Mouse (Mus musculus) adrenal gland (tissue): ENCODE measurements around the gene Zfp639.

ENCODE experiments used
- intact Hi-C: fragments of 180-260 bp; cut with DNase I; formaldehyde crosslinking; loops from one replicate; pipeline ENCODE4 v1.15.1; 2025
- long read RNA-seq, 2 experiments: library from polyadenylated mRNA; unstranded; transcript quantifications; one replicate each; pipeline ENCODE4 v2.0.0; 2020; ENCODE audit warnings: borderline replicate concordance in 1 of 2; ENCODE audit not compliant: insufficient replicate concordance in 1 of 2

Zfp639 gene
- long read RNA-seq, experiment 1, partial matches to known transcripts = 2 of 10 reads
- long read RNA-seq, experiment 1, other reads (novel, unspliced or antisense) = 4 of 10 reads
- long read RNA-seq, experiment 2, partial matches to known transcripts = 3 of 7 reads
- long read RNA-seq, experiment 2, other reads (novel, unspliced or antisense) = 2 of 7 reads

DNA sequence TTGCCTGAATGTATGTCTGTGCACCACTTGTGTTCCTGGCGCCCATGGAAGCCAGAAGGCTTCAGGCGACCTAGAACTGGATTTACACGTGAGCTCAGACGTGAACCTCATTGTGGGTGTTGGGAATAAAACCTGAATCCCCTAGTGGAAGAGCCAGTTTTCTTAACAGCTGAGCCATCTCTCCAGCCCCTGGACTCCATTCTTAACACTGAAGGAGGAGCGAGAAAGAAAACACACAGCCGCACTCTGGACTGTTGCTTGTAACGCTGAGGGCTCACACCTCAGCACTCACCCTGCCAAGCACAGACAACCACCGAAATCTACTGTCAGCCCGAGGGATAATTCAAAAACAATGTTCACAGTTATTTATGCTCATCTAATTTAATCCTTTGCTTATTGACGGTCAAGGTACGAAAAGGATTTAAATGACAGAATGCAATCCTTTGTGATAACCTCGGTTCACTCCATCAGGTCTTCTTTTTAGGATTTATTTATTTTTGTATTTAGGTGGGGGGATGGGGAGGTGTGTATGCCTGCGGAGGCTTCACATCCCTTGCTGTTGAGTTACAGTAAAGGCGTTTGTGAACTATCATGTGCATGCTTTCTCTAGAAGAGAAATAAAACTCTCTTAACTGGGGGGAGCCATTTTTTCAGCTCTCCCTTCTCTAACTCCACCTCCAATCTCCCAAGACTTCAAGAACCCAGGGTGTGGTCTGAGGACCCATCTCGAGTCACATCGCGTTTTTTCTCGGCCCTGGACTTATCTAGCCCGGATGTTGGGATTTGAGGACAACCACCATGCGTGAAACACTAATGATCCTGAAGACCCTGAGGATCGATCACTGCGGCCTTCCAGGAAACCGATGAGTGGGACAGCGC is at the start of gene Zfp639:
TSS of gene Zfp639 (plus strand) at position 764 of the 879 bp plus-strand sequence.
- intact Hi-C loops = loop anchor here (5.0 kb wide), 2 partner anchors 52 to 117 kb away; no protein-coding TSS in a partner anchor

DNA sequence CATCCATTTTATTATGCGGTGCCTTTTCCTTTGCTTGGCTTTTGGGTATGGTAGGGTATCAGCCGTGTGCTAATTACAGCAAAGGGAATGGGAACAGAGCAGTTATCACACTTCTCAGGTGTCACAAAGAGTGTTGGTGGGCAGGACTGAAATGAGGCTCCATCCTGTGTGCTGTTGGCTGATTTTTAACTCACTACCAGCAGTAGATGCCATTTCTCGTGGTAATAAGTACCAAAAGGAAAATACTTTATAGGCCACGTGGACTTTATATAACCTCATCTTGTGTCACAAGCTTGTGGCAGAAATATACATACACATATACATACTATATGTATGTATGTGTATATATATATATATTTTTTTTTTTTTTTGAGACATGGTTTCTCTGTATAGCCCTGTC is 42.7 kb upstream of the Zfp639 start:
- intact Hi-C loops = no loop called here

DNA sequence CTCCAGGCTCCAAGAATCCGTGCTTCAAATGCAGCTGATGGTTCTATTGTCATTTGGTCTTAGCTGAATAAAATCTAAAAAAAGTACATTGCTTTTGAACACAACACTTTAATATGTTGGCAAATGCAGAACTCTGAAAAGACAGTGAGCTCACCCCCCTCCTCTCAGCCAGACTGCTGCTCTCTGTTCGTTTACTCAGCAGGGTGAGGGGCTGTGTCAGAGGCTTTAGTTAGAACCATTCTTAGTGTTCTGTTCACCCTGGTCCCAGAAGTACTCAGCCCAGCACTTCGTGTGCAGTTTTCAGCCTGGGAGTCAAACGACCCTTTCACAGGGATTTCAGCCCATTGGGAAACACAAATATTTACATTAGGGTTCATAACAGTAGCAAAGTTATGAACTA is 41.6 kb upstream of the Zfp639 start:
- intact Hi-C loops = no loop called here

DNA sequence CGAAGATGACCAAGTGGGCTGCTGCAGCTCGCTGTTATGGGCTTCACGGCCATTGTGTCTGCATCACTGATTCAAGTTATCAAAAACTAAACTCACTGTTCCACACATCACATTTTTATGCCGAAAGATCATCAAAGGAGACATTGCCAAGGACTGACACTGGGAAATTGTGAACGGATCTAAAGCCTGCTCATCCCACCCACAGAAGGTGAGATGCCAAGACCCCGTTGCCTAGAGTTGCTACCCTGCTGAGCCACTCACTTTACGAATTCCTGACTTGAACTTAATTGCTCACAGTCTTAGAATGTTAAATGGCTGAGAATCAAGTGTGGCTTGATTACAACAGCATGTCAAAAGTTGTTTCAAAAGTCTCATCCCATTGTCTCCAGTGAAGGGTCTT is 39.6 kb upstream of the Zfp639 start:
- intact Hi-C loops = no loop called here

DNA sequence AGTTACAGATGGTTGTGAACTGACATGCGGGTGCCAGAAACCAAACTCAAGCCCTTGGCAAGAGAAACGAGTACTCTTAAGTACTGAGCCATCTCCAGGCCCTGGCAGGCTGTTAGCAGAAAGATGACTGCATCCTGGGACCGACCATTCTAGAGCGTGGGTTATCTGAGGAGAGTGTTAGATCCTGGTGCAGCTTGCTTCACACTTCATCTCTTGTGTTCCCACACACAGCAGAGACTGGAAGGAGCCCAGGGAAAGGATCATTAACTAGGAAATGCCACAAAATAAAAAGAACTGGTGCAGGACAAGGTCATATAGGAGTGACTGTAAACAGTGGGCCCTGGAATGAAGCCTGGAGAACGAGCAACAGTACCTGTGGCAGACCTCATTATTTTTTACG is 39.0 kb upstream of the Zfp639 start:
- intact Hi-C loops = no loop called here

DNA sequence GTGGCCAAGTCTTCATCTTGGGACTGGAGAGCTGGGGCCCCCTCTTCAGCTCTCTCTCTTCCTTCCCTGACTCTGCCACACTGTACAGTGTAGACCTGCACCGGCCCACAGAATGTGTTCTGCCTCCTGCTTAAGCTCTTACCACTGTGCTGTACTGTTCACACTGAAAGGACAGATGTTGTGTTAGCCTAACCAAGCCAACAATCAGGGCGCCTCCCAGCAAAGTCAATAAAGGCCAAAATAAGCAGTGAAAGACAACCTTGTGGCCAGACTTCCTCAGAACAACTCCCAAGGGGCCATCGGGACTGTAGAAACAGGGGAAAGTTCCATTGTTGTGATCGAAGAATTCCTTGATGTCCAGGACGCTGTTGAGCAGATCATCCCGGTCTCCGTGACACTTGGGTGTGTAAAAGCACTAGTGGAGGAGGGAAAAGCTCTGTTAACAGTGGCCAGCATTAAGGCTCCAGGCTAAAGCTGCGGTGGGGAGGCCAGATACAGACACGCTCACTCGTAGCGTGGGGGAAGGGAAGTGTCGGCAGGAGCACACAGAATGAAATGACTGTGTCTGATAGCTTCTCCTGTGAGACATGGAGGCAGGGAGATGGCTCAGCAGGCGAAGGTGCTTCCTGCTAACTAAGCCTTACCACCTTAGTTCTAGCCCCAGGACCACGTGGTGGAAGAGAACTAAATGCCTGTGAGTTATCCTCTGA is 37.7 kb upstream of the Zfp639 start:
- intact Hi-C loops = no loop called here

DNA sequence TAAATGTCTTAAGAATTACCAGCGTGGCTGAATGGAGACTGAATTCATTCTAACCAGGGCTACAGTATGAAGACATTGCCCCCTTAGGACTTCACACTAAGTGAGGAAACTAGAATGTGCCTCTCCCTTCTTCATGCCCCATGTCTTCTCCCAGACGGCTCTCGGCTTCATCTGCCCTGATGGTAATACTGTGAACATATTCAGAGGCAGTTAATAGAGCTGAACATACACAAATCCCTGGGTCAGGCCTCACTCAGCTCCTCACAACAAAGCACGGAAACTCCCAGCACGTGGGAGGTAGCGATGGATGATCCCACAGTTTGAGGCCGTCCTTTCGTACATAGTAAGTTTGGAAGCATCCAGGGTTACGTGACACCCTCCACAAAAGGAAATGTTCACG is 36.9 kb upstream of the Zfp639 start:
- intact Hi-C loops = no loop called here

DNA sequence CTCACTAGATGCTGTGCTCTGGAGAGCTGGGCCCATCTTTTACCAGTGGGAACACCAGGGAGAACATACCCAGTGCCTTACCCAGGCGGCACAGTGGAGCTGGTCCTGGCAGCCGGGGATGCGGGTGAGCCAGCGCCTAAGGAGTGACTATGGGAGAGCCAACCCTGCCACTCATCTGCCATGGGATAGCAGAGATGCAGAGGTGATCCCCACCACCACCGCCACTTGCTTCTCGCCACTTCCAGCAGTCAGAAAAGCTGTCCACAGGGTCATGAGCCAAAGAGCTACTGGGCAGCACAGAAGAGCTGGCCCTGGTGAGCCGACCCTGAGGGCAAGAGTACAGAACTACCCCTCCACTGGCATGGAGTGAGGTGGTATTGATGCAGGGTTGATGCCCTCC is 30.1 kb upstream of the Zfp639 start:
- intact Hi-C loops = no loop called here

DNA sequence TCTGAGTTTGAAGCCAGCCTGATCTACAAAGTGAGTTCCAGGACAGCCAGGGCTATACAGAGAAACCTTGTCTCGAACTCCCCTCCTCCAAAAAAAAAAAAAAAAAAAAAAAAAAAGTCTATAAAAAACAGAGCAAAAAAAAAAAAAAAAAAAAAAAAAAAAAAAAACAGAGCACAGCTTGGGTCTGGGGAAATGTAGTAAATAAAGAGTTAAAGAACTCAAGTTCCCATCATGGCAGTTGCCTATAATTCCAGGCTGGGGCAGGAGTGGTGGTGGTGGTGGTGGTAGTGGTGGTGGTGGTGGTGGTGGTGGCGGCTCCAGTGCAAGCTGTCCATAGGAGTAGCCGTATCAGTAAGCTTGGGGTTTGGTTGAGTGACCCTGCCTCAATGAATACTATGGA is 27.0 kb upstream of the Zfp639 start:
- intact Hi-C loops = no loop called here

DNA sequence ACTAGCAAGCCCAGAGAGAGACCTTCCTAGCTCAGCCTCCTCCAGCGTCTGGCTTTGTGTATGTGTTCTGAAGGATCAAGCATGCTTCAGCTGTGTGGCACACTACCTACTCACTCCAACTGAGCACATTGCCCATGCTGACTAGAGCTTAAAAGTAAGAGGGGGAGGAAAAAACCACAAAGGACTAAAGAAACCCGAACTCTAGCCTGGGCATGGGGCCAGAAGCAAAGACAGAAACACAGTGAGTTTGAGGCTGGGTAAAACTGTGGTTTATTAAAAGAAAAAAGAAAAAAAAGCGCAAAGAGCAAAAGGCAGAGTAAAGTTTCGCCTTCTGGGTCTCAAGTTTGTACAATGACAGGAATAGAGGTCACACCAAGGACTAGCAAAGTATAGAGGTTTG is 23.5 kb upstream of the Zfp639 start:
- intact Hi-C loops = no loop called here

DNA sequence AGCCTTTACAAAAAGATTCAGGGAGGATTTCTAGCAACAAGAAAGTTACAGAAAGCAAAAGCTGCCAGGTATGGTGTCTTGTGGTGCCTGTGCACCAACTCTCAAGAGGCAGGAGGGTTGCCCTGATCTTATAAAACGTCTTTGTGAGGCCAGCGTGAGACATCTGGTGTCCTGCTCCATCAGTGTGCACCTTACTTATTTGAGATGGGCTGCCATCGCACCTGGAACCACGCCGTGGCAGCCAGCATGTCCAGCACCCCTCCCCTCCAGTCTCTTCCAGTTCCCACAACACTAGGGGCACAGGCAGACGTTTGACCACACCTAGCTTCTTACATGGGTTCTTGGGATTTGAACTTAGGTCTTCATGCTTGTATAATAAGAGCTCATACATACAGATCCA is 21.9 kb upstream of the Zfp639 start:
- intact Hi-C loops = no loop called here

DNA sequence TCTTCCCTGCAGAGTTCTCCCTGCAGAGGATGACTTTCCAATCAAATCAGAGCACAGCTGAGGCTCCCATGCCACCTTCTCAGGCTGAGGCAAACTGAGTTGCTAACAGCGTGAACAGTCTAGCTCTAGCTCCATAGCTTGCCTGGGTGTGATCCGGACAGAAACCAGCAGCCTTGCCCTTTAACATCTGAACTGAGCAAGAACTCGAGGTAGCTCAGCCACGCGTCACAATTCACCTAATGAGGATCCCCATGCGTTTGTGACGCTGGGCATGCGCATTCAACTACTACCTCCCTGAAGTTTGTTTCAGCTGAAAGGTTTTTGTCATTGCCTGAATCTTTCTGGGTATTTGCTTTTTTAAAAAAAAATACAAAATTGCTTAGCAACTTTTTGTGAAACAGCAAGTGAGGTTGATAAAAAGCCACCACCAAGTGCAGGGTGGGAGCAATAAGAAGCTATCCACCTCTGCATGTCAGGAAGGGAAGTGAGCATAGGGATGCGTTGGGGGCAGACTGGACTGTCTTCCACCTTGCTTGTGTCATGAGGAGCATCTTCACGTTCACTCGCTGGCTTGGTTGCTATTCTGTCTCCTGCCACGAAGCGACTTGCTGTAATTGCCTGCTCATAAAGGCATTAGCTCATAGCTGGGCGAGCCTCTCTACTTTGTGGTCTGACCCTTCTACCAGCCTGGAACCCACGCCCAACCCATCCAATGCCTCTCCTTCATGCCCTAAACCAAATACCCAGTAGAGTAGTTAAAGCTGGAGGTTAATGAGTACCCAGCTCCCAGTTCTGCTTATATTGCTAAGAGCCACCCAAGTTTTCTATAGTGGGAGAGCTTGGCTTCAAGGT is 19.8 kb upstream of the Zfp639 start:
- intact Hi-C loops = no loop called here

DNA sequence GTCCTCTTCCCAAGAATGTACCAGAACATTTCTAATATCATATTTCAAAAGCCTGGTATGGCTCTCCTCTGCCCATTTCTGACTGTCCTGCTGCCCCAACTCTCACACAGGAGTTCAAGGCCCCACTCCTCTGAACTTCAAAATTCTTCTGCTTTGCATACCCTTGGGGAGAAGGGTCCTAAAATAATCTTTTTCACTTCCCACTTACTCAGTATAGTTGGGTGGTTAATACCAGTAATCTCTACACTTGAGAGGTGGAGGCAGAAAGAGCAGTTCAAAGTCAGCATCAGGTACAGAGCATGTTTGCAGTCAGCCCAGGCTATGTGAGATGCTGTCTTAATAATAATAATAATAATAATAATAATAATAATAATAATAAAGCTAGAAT is 19.1 kb upstream of the Zfp639 start:
- intact Hi-C loops = no loop called here

DNA sequence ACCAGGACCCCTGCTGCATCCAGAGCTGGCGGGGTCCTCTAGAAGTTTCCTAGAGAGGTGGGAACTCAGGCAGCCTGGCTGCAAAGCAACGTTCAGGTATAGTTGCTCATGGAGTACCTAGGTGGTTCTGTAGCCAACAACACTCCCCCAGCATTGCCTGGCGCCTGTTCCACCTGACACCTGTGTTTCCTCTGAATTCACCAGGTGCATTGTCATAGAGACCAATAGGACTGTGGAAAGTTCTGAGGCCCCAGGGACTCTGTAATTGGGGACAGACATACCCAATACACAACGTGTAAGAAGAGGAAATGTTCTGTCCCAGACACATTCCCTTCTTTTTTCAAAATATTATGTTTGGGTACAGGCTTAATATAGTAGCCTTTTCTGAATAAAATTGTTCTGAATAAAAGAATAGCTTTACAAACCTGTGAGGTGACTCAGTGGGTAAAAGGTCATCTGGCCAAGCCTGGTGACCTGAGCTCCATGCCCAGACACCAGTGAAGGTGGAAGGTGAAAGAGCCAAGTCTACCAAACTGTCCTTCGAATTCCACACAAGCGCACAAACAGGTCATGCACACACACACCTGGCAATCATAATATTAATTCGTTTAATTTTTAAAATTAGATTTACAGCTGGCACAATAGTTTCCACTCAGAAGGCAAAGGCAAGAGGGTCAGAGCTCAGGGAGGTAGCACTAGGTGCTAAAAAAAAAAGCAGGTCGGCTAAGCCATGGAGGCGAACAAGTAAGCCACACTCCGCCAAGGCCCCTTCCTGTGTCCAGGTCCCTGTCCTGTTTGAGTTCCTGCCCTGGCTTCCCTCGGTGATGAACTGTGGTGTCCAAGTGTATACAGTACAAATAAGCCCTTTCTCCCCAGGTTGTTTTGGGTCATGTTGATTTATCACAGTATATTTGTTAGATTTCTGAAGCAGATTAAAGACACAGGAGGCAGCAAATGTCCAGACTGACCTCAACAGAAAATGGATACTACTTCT is 17.7 kb upstream of the Zfp639 start, which contains the start of gene Kcnmb3:
TSS of gene Kcnmb3 (minus strand) at position 135 of the 994 bp plus-strand sequence.
- intact Hi-C loops = no loop called here

DNA sequence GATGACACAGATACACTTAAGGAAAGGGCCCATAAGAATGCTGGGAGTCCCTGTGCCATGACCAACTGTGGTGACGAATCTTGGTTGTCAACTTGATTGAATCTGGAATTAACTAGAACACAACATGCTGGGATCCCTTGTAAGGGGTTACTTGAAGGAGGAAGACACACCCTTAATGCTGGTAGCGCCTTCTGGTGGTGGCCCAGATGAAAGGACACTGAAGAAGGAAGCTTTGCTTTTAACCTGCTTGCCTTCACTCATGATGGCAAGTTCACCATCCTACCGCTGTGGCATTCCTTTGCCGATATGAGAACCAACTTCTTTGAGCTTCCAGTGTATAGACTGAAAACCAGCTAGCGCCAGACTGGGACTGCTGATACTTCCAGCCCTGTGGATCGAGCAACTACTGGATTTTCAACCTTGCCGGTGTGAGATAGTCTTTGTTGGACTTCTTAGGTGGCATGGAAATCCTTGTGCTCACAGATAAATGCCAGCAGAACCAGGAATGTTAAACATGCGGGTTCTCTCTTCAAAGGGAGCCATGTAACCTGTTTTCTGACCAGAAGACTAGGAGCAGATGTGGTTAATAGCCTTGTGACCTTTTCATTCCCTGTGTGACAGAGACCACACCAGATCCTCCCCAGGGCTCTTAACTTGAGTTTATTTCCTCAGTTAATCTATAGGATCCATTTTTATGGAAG is 15.5 kb upstream of the Zfp639 start:
- intact Hi-C loops = no loop called here

DNA sequence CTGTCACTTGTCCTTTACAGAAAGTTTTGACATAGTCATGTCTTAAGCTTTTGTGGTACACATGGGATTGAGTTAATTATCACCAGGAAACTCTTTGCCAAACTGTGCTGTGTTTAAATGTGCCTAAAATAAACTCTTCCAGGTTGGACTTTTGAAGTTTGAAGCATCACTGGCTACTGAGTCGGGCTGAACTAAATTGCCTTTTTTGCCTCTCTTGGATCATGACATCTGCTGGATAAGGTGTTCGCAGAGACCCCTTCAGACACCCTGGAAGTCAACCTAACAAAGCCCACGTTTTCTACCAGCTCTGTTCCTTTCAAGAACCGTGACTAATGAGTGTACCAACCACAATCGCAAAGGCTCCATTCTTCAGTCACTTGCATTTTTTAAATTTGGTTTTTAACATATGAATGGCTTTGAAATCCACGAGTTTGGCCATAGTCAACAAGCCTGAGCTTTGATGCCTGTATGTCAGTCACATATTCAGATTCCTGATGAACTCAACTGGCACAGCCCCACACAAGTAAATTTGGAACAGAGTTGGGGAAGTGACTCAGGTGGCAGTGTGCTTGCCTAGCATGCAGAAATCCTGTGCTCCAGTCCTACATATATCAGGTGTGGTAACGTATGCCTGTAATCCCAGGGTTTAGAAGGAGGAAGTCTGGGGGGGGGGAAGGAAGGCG is 14.8 kb upstream of the Zfp639 start:
- intact Hi-C loops = no loop called here

DNA sequence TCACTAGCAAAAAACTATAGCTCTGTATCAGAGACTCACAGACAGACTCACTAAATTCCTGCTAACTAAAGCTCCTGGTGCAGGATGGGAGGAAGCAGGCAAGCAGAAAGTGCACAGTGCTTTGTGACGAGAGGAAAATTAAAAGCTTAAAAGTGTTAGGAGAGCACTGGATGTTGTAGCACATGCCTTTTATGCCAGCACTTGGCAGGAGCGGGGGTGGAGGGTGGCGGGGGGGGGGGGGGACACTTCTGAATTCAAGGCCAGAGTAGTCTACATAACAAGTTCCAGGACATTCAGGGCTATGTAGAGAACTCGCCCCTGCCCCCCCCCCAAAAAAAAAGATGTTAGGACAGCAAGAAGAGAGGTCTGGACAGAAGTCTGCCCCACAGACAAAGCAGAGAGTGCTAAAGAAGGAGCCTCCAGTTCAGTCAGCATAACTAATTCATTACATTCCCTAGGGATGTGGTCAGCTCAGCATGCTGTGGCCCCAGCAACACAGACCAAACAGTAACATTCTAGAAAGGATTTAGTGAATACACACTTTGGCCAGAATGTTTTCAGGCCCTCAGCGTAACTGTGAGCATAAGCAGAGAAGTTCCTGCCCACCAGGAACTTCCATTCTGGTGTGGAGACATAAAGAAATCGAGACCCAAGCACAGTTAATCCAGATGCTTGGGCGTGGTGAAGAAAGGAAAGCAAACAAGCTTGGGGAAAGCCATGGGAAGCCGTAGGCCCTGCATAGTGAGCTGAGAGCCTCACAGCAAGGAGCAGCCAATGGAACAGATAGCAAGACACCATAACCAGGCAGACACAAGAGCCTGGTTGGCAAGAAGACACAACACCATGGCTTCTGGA is 14.0 kb upstream of the Zfp639 start:
- intact Hi-C loops = no loop called here

DNA sequence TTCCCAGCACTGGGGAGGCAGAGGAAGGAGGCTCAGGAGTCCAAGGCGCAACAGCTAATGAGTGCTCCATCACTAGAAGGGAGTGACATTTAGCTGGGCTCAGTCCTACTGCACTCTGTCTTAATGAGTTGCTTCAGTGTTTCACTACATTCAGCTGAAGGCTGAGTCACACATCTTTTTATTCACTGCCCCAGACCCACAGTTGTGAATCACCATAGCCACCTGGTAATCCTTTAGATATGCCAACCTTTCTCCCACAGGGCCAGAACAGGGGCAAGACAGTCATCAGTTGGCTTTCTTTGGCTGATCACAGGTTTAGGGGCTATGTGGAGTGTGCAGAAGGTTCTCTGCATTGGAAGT is 13.4 kb upstream of the Zfp639 start:
- intact Hi-C loops = no loop called here
